Mouse (Mus musculus) v-Abl transformed pro-B cells (cell line): ENCODE measurements around the gene Gm9268.
"Not testable (repeated sequence)": the region's sequence is repeated elsewhere in the genome, so short reads cannot be mapped to it uniquely, and the experiment has no call there.

ENCODE experiments used
- in situ Hi-C, 2 experiments: fragments of 400-800 bp; cut with MboI; formaldehyde crosslinking; loops; one replicate each; pipeline ENCODE4 v1.15.1; 2025; ENCODE audit not compliant: unreplicated experiment in 2 of 2

Gene Gm9268

DNA sequence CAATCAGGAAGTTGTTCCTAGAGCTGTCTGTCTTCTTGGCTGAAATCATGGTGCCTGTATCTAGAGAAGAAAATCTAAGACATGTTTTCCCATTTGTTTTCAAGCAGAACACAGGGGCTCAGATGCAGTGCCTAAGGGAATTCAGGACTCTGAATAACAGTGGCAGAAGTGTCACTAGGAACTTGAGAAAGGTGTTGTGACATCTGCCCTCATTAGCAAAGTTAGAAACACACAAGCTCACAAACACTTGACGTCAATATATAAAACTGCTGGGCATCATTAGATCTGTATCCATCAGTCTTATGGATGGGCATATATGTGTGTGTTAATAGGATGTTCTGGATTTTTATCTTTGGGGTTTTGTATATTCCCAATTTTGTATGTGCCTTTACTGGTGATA lies at the start of gene Gm9268:
Gene Gm9268 (plus strand): TSS at position 301 of the 400 bp plus-strand sequence.
- in situ Hi-C loops: not testable (repeated sequence)

DNA sequence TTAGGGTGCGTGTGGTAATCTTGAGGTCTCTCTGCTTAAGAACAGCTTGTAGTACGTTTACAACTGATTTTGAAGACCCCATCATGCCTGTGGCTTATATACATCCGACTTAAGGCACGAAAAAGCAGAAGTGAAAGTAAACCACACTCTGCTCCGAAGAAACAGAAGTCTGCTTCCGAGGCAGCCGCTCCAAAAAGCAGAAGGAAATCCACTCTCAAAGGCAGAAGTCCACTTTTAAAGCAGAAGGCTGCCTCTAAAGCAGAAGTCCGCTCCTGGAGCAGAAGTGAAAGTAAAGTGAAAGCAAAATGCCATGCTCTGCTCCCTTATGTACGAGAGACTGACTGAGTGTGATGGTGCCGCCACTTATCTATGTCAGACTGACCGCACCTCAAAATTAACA lies 38.5 kb upstream of the Gm9268 start:
- in situ Hi-C loops: loop anchor here (10.0 to 25.0 kb wide), 5 partner anchors 407 to 1393 kb away; partner anchors contain the start of genes 2610021A01Rik (in 1 of the 2), Siglecg (in 1 of the 2) and Vsig10l (in 1 of the 2)

DNA sequence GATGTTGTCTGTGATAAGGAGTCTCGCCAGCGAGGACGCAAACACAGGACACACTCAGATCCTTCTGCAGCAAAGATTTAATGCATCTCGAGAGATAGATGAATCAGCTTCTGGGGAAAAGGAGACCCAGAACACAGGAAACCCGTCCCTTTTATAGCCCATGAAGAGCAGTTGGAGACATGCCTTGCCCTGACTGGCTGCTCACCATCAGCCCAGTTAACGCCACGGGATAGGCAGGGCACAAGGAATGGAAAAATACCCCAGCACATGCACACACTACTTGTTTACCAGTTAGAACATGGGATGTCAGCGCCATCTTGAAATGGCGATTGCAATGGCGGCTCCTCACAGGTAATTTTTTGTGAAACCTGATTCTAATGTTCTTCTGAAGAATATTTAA lies 37.8 kb upstream of the Gm9268 start:
- in situ Hi-C loops: loop anchor here (10.0 to 25.0 kb wide), 5 partner anchors 407 to 1393 kb away; partner anchors contain the start of genes 2610021A01Rik (in 1 of the 2), Siglecg (in 1 of the 2) and Vsig10l (in 1 of the 2)

DNA sequence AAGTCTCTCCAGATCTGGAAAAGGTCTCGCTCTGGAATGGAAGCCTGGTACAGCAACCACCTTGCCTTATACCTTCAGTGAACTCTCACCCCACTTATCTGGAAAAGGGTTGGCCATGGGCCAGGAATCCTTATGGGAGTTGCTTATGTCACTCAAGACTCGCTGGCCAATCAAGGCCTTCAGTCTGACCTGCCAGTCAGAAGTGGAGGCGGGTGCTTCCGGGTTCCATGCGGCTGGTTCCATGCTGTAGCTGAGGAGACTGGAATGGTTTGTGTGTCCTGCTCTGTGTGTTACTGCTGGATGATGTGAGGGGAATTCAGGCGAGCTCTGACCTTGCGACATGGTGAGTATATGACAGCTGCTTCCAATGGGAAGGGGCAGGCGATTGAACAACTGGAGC lies 59.3 kb downstream of the Gm9268 start:
- in situ Hi-C loops: no loop called here
